Mouse (Mus musculus): ENCODE data around the gene D330020A13Rik. TPM values are rescaled to one million over a fixed set of nuclear protein-coding genes. Genes with fewer than 3 reads are reported as not detected.

Gene D330020A13Rik
- total RNA-seq (2021), result not detected

- DNase-seq, result no peak
- intact Hi-C loops (cut with DNase I), result no loop called here
These were observed at the start of gene D330020A13Rik, which contains the start of gene B4galnt3 for GRCm38 (mm10) chr6:120294056-120294784. Gene D330020A13Rik, plus strand, starts transcription at chr6:120294364. Gene B4galnt3, minus strand, starts transcription at chr6:120294559.

DNA sequence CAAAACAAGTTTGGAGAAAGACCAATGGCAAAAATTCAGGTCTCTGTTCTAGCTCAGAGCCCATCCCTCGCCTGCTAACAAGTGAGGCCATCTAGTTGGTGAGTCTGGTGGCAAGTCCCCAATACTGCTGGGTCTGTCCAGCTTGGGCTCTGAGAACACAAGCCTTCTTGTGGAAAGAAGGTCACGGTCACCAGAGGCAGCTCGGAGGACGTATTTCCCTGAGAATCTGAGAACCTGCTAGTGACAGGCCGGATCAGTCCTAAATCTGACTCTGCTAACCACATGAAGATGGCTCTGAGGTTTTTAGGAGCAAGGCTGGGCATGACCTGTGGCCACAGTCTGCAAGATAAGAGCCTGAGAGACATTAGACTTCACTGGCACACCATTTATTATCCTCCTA is 47.5 kb upstream of the D330020A13Rik start:
- intact Hi-C loops (cut with DNase I), result no loop called here
- no peak for DNase-seq

DNA sequence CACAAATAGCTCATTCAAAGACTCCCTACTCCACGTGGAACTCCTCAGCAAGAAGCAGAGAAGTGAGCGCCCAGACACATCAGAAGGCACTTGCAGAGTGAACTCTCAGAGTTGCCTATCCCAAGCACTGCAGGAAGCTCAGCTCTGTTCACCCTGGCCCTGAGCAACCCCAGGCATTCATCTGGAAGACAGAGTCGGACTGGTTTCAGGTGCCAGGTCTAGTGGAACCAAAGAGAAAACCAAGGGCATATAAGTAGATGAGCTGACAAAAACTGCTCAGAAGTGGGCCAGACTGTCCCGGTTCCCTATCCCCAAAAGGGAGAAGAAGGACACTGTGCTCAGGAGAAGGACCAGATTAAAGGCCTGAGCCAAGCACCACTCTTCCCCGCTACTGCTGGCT is 44.3 kb upstream of the D330020A13Rik start:
- DNase-seq, result no peak
- intact Hi-C loops (cut with DNase I), result no loop called here

- no peak for DNase-seq
- intact Hi-C loops (cut with DNase I), result no loop called here
These were observed 43.2 kb upstream of the D330020A13Rik start for GRCm38 (mm10) chr6:120251010-120251409.

- no peak for DNase-seq
- intact Hi-C loops (cut with DNase I), result no loop called here
These were observed 41.4 kb upstream of the D330020A13Rik start for GRCm38 (mm10) chr6:120252741-120253140.

DNA sequence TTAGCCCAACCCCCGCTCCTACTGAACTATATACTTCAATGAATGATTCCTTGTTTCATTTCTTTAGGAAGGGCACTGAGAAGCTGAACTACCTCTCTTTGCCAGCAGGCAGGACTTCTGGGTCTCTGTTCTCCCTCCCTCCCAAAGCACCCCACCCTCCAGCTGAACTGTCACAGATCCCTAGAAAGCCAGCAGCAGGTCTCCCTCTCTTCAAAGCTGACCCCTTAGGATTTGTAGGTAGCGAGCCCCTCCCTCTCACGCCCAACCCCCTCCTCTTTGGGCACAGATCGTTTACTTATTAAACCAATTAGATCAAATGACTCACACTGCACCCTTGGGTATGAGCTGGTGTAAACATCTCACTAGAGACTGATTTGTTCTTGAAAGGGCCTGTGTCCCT is 39.5 kb upstream of the D330020A13Rik start:
- intact Hi-C loops (cut with DNase I), result no loop called here
- DNase-seq, result no peak

GRCm38 (mm10) chr6:120255144-120255543 is 39.0 kb upstream of the D330020A13Rik start:
- no peak for DNase-seq
- intact Hi-C loops (cut with DNase I), result no loop called here

DNA sequence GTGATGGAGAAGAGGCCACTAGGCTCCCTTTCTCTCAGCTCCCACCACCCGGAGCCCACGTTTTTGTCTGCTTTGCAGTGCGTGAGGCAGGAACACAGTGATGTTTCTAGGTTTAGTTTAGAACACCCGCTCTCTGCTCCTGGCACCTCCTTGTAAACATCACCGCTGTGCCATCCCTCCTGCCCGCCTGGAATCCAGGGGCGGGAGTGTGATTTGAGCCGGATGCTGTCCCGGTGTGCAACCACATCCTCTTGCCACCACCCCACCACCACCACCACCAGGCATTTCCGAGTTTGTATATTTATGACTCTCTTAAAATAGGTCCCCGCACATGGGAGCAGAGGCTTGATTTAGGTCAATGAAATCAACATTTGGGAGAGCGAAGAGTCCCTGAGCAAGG is 38.5 kb upstream of the D330020A13Rik start:
- no peak for DNase-seq
- intact Hi-C loops (cut with DNase I), result no loop called here

DNA sequence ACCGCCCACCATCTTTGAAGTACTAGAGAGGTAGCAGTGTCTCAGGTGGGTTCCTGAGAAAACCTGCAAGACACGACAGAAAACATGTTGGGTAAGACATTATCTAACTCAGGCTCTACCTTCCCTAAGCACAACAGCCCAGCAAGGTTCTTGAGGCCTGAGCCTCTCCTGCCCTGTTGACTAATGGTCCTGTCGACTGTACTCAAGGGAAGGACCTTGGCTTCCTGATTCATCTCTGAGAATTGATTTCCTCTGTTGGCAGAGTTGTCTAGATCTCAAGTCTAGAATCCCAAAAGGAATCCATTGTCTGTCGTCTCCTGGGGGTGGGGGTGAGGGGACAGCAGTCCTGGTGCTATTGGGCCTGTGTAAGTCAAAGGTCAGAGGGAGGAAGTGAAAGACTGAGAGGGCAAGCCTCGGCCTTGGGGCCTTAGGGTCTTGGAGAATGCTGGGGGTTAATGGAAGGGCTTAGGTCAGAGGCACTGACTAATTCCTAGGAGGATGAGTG is 37.7 kb upstream of the D330020A13Rik start:
- no peak for DNase-seq
- intact Hi-C loops (cut with DNase I), result no loop called here

GRCm38 (mm10) chr6:120259481-120259880 is 34.7 kb upstream of the D330020A13Rik start:
- intact Hi-C loops (cut with DNase I), result no loop called here
- no peak for DNase-seq

DNA sequence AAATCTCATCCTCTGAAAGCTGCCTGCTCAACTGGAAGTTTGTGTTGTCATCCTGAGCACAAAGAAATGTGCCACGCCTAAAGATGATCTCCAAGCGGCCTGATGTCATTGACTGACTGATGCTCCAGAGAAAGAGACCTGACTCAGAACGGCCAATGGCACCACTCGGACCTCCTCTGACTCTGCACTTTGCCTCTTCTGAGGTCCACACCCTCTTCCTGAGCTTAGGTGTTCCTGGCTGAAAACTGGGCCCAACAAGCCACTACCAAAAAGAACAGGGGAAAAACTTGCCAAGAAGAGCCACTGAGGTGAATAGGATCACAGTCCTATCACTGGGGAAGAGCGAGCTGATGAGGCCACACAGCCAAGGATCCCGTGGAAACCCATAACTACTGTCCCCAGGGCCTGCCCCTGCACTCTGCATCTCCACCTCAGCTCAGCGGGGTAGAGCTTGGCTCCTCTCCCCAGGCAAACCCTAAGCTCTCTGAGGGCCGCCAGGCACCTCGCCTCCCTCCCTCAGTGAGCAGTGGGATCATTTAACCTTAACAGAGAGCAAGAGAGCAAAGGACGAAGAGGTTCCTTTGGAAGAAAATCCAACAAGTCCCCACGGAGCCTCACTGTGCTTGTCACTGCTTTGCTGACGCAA is 31.2 kb upstream of the D330020A13Rik start:
- no peak for DNase-seq
- intact Hi-C loops (cut with DNase I), result no loop called here

DNA sequence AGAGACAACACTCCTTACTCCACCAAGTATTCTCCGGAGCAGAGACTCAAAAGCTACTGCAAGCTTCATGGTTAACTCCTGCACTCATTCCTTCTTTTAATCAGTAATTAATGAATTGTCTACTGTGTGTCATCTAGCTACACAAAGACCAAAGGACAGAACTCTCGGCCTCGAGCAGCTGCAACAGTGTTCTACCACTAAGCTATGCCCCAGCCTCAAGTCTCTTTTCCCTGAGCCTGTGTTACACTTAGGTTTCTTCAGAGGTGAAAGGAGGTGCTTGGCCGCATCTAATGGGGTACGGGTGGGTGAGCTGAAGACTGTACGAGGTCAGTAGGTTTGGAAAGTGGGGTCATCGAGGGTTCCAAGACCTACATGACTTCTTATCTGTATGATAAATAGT is 30.6 kb upstream of the D330020A13Rik start:
- DNase-seq, result no peak
- intact Hi-C loops (cut with DNase I), result no loop called here

GRCm38 (mm10) chr6:120264151-120264550 is 30.0 kb upstream of the D330020A13Rik start:
- intact Hi-C loops (cut with DNase I), result no loop called here
- no peak for DNase-seq

DNA sequence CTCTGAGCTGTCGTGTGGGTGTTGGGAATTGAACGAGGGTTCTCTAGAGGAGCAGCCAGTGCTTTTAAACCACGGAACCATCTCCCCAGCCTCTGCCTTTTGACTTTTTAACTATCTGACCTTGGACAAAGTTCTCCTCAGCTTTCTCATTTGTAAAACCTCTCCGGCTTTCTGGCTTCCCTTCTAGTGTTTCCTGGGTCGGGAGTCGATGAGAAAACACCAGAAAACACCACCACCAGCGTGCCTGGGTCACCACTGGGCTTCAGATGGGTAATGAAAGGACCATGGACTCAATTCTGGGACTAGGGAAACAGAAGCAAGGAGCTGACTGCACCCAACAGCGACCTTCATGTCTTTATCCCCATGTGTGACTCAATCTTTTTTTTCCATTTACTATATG is 20.0 kb upstream of the D330020A13Rik start:
- DNase-seq, result no peak
- intact Hi-C loops (cut with DNase I), result no loop called here

GRCm38 (mm10) chr6:120274887-120275286 is 19.3 kb upstream of the D330020A13Rik start:
- DNase-seq, result peak; percentile 28 to 50
- intact Hi-C loops (cut with DNase I), result no loop called here

DNA sequence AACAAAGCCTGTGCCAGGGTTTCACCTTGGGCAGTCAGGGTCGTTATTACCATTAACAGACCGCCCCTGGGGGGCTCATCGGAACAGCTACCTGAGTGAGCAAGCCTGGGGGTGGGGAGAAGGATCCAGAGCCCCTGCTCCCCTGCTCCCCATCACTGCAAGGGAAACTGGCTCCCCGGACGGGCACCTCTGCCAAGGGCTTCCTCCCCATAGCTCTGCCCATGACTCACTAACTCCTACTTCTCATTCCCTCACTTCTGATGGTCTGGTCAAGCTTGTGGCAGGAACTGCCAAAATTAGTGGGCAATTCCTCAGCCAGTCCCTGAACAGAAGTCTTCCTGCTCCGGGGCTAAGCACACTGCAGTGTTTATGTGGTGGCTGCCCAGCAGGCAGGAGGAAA is 18.9 kb upstream of the D330020A13Rik start:
- no peak for DNase-seq

GRCm38 (mm10) chr6:120276874-120277449 is 17.2 kb upstream of the D330020A13Rik start:
- intact Hi-C loops (cut with DNase I), result no loop called here
- no peak for DNase-seq

More for the DNA sequence above, 18.9 kb upstream of the D330020A13Rik start:
- intact Hi-C loops (cut with DNase I), result no loop called here

DNA sequence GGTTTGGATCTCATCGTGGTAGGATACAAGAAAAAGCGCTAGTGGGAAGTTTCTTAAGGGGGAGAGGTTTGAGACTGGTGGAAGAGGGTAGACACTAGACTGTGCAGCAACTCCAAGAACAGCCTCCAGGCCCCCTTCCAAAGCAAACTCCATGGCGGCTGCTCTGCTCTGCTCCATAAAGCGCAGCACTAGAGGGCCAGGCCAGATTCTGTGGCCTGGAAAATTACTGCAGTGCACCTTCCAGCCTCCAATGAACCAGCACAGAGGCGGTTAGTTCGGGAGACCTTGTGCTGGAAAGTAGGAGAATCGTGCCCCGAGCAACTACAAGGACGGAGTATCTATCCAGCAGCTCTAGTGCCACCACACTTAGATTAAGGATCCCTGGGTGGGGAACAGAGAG is 6.9 kb upstream of the D330020A13Rik start:
- intact Hi-C loops (cut with DNase I), result no loop called here
- no peak for DNase-seq

DNA sequence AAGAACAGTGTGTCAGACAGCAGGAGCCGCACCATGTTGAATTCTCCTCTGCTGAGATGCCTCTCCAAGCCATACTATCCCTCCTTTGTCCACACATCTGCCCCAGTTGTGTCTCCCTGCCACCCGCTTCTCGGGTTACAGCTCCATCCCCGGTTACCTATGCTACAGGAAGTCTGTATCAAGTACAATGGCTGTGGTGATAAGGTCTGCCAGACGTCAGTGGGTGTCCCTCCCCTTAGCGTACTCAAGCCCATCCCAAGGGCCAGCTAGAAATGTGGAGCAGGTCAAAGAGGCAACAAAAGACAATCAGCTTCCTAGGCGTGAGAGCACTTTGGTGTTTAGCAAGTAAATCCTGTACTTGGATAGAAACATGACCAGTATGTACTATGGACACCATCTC is 5.6 kb upstream of the D330020A13Rik start:
- no peak for DNase-seq
- intact Hi-C loops (cut with DNase I), result no loop called here

DNA sequence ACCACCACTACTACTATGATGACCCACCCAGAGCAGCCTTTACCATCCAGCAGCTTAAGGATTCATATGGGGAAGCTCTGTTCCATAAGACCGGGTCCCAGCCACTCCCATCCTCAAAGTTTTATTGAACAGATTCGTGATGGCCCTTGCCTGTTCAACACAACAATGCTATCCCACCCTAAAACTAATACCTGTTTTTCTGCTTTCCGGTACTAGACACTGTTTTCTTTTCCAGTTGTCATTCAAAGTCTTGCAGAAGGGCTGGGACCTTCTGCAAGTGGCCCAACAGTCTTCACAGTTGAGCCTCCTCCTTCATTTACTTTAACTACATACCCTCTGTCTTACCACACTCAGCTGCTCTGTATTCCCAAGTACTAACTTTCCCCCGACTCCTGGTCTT is 4.7 kb upstream of the D330020A13Rik start:
- intact Hi-C loops (cut with DNase I), result no loop called here
- no peak for DNase-seq

- intact Hi-C loops (cut with DNase I), result no loop called here
These were observed 2.7 kb upstream of the D330020A13Rik start for GRCm38 (mm10) chr6:120291396-120292009.

More at GRCm38 (mm10) chr6:120291396-120292009, 2.7 kb upstream of the D330020A13Rik start:
- DNase-seq, result no peak

Measured in heart, postnatal 36 days (tissue).